Mouse (Mus musculus) sigmoid colon, adult 10 weeks (tissue): ENCODE measurements around the gene Ppp1r27. TPM values are rescaled to one million over a fixed set of nuclear protein-coding genes. Genes with fewer than 3 reads are reported as not detected.

Experiments used
- polyA plus RNA-seq: library from polyadenylated mRNA; stranded (reverse); fragments of 350-450 nt; fragmentation: Illumina TruSeq; extraction: RNeasy Lipid Tissue Mini Kit (QIAGEN cat#74804); gene quantifications from one replicate; pipeline ENCODE4 v1.2.3, GENCODE M21; 2014; ENCODE audit warnings: low read depth, low replicate concordance

The Ppp1r27 gene
- polyA plus RNA-seq = not detected

GRCm38 (mm10) chr11:120550810-120551440, at the start of gene Ppp1r27:
Gene Ppp1r27, minus strand, starts transcription at chr11:120551132.

GRCm38 (mm10) chr11:120598283-120598989, 47.5 kb upstream of the Ppp1r27 start, which contains the start of the genes Alyref and Anapc11:
Gene Alyref, minus strand, starts transcription at chr11:120598365.
Gene Anapc11, plus strand, starts transcription at chr11:120598421.

GRCm38 (mm10) chr11:120581490-120582267, 30.7 kb upstream of the Ppp1r27 start, which contains the start of gene Arhgdia:
Gene Arhgdia, minus strand, starts transcription at chr11:120581624.

GRCm38 (mm10) chr11:120572752-120573584, 22.0 kb upstream of the Ppp1r27 start, which contains the start of gene P4hb:
Gene P4hb, minus strand, starts transcription at chr11:120573253.

GRCm38 (mm10) chr11:120549168-120549945, 1.6 kb downstream of the Ppp1r27 start, which contains the start of gene Mcrip1:
Gene Mcrip1, minus strand, starts transcription at chr11:120549727.

GRCm38 (mm10) chr11:120530085-120530964, 20.6 kb downstream of the Ppp1r27 start, which contains the start of gene Gcgr:
Gene Gcgr, plus strand, starts transcription at chr11:120530699.

Other genes with a start within 250 kb of the Ppp1r27 start
- 1,187 TPM for gene Actg1, start 202.6 kb downstream of the Ppp1r27 start, polyA plus RNA-seq
- gene Fscn2, start 189.6 kb downstream of the Ppp1r27 start, polyA plus RNA-seq = not detected
- not detected for gene Faap100, start 172.4 kb downstream of the Ppp1r27 start, polyA plus RNA-seq
- gene Nploc4, start 113.4 kb downstream of the Ppp1r27 start, polyA plus RNA-seq = 13.2 TPM
- not detected for gene Tspan10, start 108.5 kb downstream of the Ppp1r27 start, polyA plus RNA-seq
- gene Pde6g, start 97.6 kb downstream of the Ppp1r27 start, polyA plus RNA-seq = not detected
- gene Oxld1, start 93.1 kb downstream of the Ppp1r27 start, polyA plus RNA-seq = 0.63 TPM
- 12.7 TPM for gene Ccdc137, start 93.0 kb downstream of the Ppp1r27 start, polyA plus RNA-seq
- gene Arl16, start 83.5 kb downstream of the Ppp1r27 start, polyA plus RNA-seq = 10.9 TPM
- 4.1 TPM for gene Mrpl12, start 66.5 kb downstream of the Ppp1r27 start, polyA plus RNA-seq
- gene Slc25a10, start 59.3 kb downstream of the Ppp1r27 start, polyA plus RNA-seq = 1.6 TPM
- not detected for gene Gcgr, start 20.4 kb downstream of the Ppp1r27 start, polyA plus RNA-seq
- gene Mcrip1, start 1.4 kb downstream of the Ppp1r27 start, polyA plus RNA-seq = not detected
- gene P4hb, start 22.1 kb upstream of the Ppp1r27 start, polyA plus RNA-seq = 172 TPM
- 30.1 TPM for gene Arhgdia, start 30.5 kb upstream of the Ppp1r27 start, polyA plus RNA-seq
- 24.4 TPM for gene Alyref, start 47.2 kb upstream of the Ppp1r27 start, polyA plus RNA-seq
- 13.5 TPM for gene Anapc11, start 47.3 kb upstream of the Ppp1r27 start, polyA plus RNA-seq
- gene Npb, start 57.3 kb upstream of the Ppp1r27 start, polyA plus RNA-seq = not detected
- 14.6 TPM for gene Pcyt2, start 66.8 kb upstream of the Ppp1r27 start, polyA plus RNA-seq
- 13.4 TPM for gene Sirt7, start 74.1 kb upstream of the Ppp1r27 start, polyA plus RNA-seq
- gene Mafg, start 82.5 kb upstream of the Ppp1r27 start, polyA plus RNA-seq = 13.6 TPM
- gene Pycr1, start 92.6 kb upstream of the Ppp1r27 start, polyA plus RNA-seq = 5.8 TPM
- gene Myadml2, start 97.0 kb upstream of the Ppp1r27 start, polyA plus RNA-seq = not detected
- not detected for gene Notum, start 110.0 kb upstream of the Ppp1r27 start, polyA plus RNA-seq
- gene Aspscr1, start 121.8 kb upstream of the Ppp1r27 start, polyA plus RNA-seq = 2.6 TPM
- gene Cenpx, start 162.6 kb upstream of the Ppp1r27 start, polyA plus RNA-seq = 1.8 TPM
- gene Lrrc45, start 162.8 kb upstream of the Ppp1r27 start, polyA plus RNA-seq = 0.66 TPM
- not detected for gene Rac3, start 170.3 kb upstream of the Ppp1r27 start, polyA plus RNA-seq
- gene Dcxr, start 176.1 kb upstream of the Ppp1r27 start, polyA plus RNA-seq = 0.76 TPM
- gene Cbr2, start 181.0 kb upstream of the Ppp1r27 start, polyA plus RNA-seq = 1.1 TPM
- gene Hmga1b, start 211.7 kb upstream of the Ppp1r27 start, polyA plus RNA-seq = not detected
- 0.54 TPM for gene Rfng, start 233.1 kb upstream of the Ppp1r27 start, polyA plus RNA-seq
- 5.2 TPM for gene Gps1, start 233.1 kb upstream of the Ppp1r27 start, polyA plus RNA-seq
- 4.3 TPM for gene Dus1l, start 245.3 kb upstream of the Ppp1r27 start, polyA plus RNA-seq